Mouse (Mus musculus) v-Abl transformed pro-B cells (cell line): Measurements from ENCODE around the gene Olfr1389.
"Not testable (repeated sequence)": the region's sequence is repeated elsewhere in the genome, so short reads cannot be mapped to it uniquely, and the experiment has no call there.

ENCODE experiments used
- in situ Hi-C, 2 experiments: fragments of 400-800 bp; cut with MboI; formaldehyde crosslinking; loops; one replicate each; pipeline ENCODE4 v1.15.1; 2025; ENCODE audit not compliant: unreplicated experiment in 2 of 2

Olfr1389 gene

DNA sequence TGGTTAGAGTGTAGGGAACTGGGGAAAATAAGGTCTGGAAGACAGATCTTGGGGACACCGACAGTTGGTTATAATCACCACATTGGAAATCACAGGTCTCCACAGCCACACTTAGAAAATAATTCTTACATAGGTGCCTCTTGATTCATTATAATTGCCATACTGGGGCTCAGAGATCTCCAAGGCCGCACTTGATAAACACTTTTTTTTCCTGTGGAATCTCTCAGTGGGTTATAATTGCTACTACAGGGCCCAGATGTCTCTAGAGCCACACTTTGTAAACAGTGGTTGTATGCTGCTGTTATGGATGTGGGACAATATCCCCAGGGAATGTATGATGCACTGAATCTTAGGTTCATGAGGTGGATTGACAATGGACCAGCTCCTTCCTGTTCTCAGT lies at the start of gene Olfr1389:
Olfr1389 (plus strand) TSS at position 301 of the 400 bp plus-strand sequence.
- in situ Hi-C loops: loop anchor here (25.0 kb wide), 2 partner anchors 235 to 560 kb away; partner anchors contain the start of genes Btnl9 (in 1 of the 2) and Irgm1 (in 1 of the 2)

GRCm38 (mm10) chr11:49383133-49383532 lies 39.7 kb upstream of the Olfr1389 start:
- in situ Hi-C loops: no loop called here

DNA sequence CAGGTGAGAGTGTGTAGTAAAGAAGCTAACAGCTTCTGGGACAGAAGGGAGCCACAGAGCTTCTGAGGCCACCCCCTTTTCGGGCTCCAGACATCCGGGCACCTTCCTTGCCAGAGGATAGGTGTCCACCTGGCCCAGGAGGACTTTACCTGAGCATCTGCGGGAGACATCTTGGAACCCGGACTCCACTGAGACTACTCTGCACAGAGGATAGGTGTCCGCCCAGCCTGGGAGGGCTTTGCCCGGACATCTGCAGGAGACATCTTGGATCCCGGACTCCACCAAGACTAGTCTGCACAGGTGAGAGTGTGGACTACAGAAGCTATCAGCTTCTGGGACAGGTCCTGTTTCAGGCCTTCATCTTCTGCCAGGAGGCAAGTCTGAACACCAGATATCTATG lies 36.7 kb upstream of the Olfr1389 start:
- in situ Hi-C loops: not testable (repeated sequence)

DNA sequence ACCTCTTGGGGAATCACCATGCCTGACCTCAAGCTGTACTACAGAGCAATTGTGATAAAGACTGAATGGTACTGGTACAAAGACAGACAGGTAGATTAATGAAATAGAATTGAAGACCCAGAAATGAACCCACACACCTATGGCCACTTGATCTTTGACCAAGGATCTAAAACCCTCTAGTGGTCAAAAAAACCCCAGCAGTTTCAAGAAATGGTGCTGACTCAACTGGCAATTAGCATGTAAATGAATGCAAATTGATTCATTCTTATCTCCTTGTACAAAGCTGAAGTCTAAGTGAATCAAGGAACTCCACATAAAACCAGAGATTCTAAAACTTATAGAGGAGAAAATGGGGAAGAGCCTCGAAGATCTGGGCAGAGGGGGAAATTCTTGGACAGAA lies 30.2 kb upstream of the Olfr1389 start:
- in situ Hi-C loops: not testable (repeated sequence)

- in situ Hi-C loops: loop anchor here (5.0 to 25.0 kb wide), 5 partner anchors 219 to 632 kb away; partner anchors contain the start of genes Btnl9 (in 2 of the 2) and Irgm1 (in 1 of the 2)
These were observed 16.1 kb upstream of the Olfr1389 start for GRCm38 (mm10) chr11:49406784-49407183.

GRCm38 (mm10) chr11:49410540-49410939 lies 12.3 kb upstream of the Olfr1389 start:
- in situ Hi-C loops: loop anchor here (25.0 kb wide), 2 partner anchors 223 to 548 kb away; partner anchors contain the start of genes Btnl9 (in 1 of the 2) and Irgm1 (in 1 of the 2)

GRCm38 (mm10) chr11:49425257-49425927 lies 2.5 kb downstream of the Olfr1389 start:
- in situ Hi-C loops: no loop called here

GRCm38 (mm10) chr11:49429641-49430040 lies 6.8 kb downstream of the Olfr1389 start:
- in situ Hi-C loops: no loop called here

DNA sequence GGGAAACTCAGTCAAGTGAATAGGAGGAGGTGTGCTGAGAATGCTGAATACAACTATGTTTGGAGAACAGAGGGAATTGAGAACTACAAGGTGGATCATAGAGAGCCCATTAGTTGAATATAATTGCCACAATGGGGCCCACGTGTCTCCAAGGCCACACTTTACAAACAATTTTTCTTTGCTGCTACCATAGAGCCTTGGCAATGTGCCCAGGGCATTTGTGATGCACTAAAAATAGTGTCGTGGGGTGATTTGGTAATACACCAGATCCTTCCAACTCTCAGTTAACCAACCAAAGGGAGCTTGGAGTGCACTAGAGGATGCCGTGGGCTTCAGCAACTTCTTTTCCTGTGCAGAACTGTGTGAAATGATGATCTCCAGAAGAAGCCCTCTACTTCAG lies 13.5 kb downstream of the Olfr1389 start, which contains the start of gene Olfr1388:
Olfr1388 (plus strand) TSS at position 214 of the 400 bp plus-strand sequence.
- in situ Hi-C loops: no loop called here

GRCm38 (mm10) chr11:49455043-49455442 lies 32.2 kb downstream of the Olfr1389 start, which contains the start of gene Olfr1387:
TSS of gene Olfr1387 (plus strand) at chr11:49455343.
- in situ Hi-C loops: no loop called here

GRCm38 (mm10) chr11:49464746-49465145 lies 41.9 kb downstream of the Olfr1389 start, which contains the start of gene Olfr1386:
TSS of gene Olfr1386 (plus strand) at chr11:49465046.
- in situ Hi-C loops: not testable (repeated sequence)
